Mouse (Mus musculus) heart, postnatal 0 days (tissue): ENCODE results near the gene Gm28305.

Experiments
- CTCF ChIP-seq: IDR thresholded peaks from 2 replicates; pipeline ENCODE4 v1.5.1; 2016; ENCODE audit warnings: antibody characterized with exemption, control low read depth, low read depth
- EP300 ChIP-seq: IDR thresholded peaks from 2 replicates; pipeline ENCODE4 v1.6.1; 2016; ENCODE audit warnings: antibody characterized with exemption, low read depth

DNA sequence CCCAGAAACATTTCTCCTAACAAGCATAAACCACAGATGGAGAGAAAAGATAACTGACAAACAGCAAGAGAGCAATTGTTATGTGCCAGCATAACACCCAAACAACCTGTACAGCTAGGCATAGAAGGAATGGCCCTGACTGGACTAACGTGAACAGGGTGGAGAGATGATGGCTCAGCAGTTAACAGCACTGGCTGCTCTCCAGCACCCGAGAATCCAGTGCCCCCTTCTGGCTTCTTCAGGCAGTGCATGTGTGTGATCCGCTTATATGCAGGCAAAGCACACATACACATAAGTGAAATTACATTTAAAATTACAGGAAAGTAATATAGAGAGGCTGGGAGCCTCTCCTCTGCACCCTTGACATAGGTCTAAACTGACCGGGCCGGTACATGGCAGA, 38.9 kb downstream of the Gm28305 start:
- peak; percentile 45 for TF ChIP-seq CTCF
- no peak for TF ChIP-seq EP300
